In genomic region chr5:114593161-114593821, GRCm38 (mm10) we compare ENCODE assay signal across 10 mouse cellular contexts. TPM values are rescaled to one million over a fixed set of nuclear protein-coding genes. Genes with fewer than 3 reads are reported as not detected.
DNase-seq lines count a peak whose midpoint lies in the region; ATAC-seq and TF ChIP-seq lines count a peak whose summit lies in the region.
"Had no signal": no experiment of that assay in that cellular context is flagged by ENCODE, and none has a peak within 500 bp of the region (broad histone marks: within the 10 kb centered on the region; RNA-seq: fewer than 3 reads in every experiment).

No protein-coding gene starts in this region.

- WGBS in forebrain, embryonic 12.5 days = 41% methylated on average over 12 of the region's 12 CpGs
- WGBS in kidney, postnatal 0 days = 56% methylated on average over 12 of the region's 12 CpGs

- H3K36me3 ChIP-seq in forebrain, embryonic 12.5 days (replicated peaks) = peaks cover 16% of the 10 kb centered on the region
- H3K36me3 ChIP-seq in kidney, postnatal 0 days (ENCODE audit: insufficient read depth, low read length) = no peaks in the 10 kb centered on the region

- intact Hi-C loops in gastrocnemius, postnatal 36 days (cut with DNase I) = no loop called here

- ATAC-seq in forebrain, embryonic 12.5 days (ENCODE audit: low FRiP score) = peak; percentile 39; the same call in 1 of the 2 replicates
- no peak for ATAC-seq in kidney, postnatal 0 days (replicated peaks; ENCODE audit: low FRiP score, low read depth)

- H3K9me3 ChIP-seq in forebrain, embryonic 12.5 days = no peaks in the 10 kb centered on the region
- H3K9me3 ChIP-seq in kidney, postnatal 0 days (replicated peaks; ENCODE audit: low read length) = no peaks in the 10 kb centered on the region

- peaks cover 9% of the 10 kb centered on the region; the same call in 1 of the 2 replicates for H3K27me3 ChIP-seq in forebrain, embryonic 12.5 days
- H3K27me3 ChIP-seq in kidney, postnatal 0 days (ENCODE audit: insufficient read depth, low read length) = no peaks in the 10 kb centered on the region

- no peak overlapping the region for H3K9ac ChIP-seq in forebrain, embryonic 12.5 days
- no peak overlapping the region for H3K9ac ChIP-seq in kidney, postnatal 0 days (ENCODE audit: low read depth, low read length)

- peaks cover 87% of the 10 kb centered on the region for H3K4me1 ChIP-seq in forebrain, embryonic 12.5 days
- H3K4me1 ChIP-seq in kidney, postnatal 0 days (replicated peaks; ENCODE audit: insufficient read depth, low read length) = peaks cover 86% of the 10 kb centered on the region

- peak overlapping the region; percentile 77 for H3K27ac ChIP-seq in forebrain, embryonic 12.5 days
- H3K27ac ChIP-seq in kidney, postnatal 0 days = peak overlapping the region; percentile 95

- no peak overlapping the region for H3K4me3 ChIP-seq in forebrain, embryonic 12.5 days (replicated peaks)
- no peak overlapping the region for H3K4me3 ChIP-seq in kidney, postnatal 0 days (replicated peaks; ENCODE audit: low read depth, low read length)

- peak; percentile 32 for DNase-seq in retina, postnatal 1 day
- no peak for DNase-seq in retina, embryonic 14.5 days (ENCODE audit: low spot score)
- DNase-seq in kidney, postnatal 0 days (ENCODE audit: low spot score) = no peak
- DNase-seq in thymus, postnatal 10 days (ENCODE audit: low spot score in 2 of 2) = peak; percentile 35 to 36
- DNase-seq in gastrocnemius, postnatal 36 days = no peak
- no peak for DNase-seq in adrenal gland, postnatal 14 days
- no peak for DNase-seq in layer of hippocampus, adult 8-10 months (ENCODE audit: low spot score in 2 of 2)
- DNase-seq: gastrocnemius, postnatal 14 days; lung, adult 2 months had no signal

- H3K4me2 ChIP-seq in forebrain, embryonic 12.5 days = peak overlapping the region; percentile 32
- H3K4me2 ChIP-seq in kidney, postnatal 0 days (ENCODE audit: low read length) = no peak overlapping the region

- TF ChIP-seq CTCF in kidney, postnatal 0 days (IDR thresholded peaks at IDR 0.05; ENCODE audit: low read depth) = no peak

RNA-seq across cellular contexts. Expression of gene Fam222a, which starts 25.5 kb away (rescaled TPM):
- 6.9 and 10.2 TPM in 2 replicates for polyA plus RNA-seq in forebrain, embryonic 12.5 days (2016; fragmentation: Nextera tagmentation; extraction: Ambion mirVana)
- polyA plus RNA-seq in kidney, postnatal 0 days (2015; fragmentation: Nextera tagmentation; extraction: Ambion mirVana) = 5.0 and 5.8 TPM in 2 replicates
- total RNA-seq in gastrocnemius, postnatal 36 days (2021) = under 1 TPM; 0.22 to 0.28 TPM
- 55.8 and 77.0 TPM in 2 replicates for total RNA-seq in adrenal gland, postnatal 14 days (2021)
- 1 to 10 TPM; 4.9 to 7.2 (median 6.7) TPM for total RNA-seq in layer of hippocampus, adult 8-10 months (2022)

Comparison
In these comparisons a context has a peak if more than half of its experiments do, and no peak if none do; other contexts are left out.
1. DNase-seq: peak in retina, postnatal 1 day (single experiment) and thymus, postnatal 10 days (2 of 2); none in retina, embryonic 14.5 days (single experiment), kidney, postnatal 0 days (single experiment), gastrocnemius, postnatal 36 days (0 of 2), adrenal gland, postnatal 14 days (single experiment) and layer of hippocampus, adult 8-10 months (0 of 2).